Mouse (Mus musculus) frontal cortex, postnatal 14 days (tissue): Measurements from ENCODE around the gene Elf2.

ENCODE experiments used
- DNase-seq, 2 experiments: peaks; one replicate each; pipeline ENCODE4 v3.0.0; 2022; ENCODE audit warnings: low spot score in 2 of 2

Gene Elf2

GRCm38 (mm10) chr3:51340552-51341267 is at the start of gene Elf2:
TSS of gene Elf2 (minus strand) at chr3:51340663.
- peak; percentile 53 to 70 for DNase-seq

DNA sequence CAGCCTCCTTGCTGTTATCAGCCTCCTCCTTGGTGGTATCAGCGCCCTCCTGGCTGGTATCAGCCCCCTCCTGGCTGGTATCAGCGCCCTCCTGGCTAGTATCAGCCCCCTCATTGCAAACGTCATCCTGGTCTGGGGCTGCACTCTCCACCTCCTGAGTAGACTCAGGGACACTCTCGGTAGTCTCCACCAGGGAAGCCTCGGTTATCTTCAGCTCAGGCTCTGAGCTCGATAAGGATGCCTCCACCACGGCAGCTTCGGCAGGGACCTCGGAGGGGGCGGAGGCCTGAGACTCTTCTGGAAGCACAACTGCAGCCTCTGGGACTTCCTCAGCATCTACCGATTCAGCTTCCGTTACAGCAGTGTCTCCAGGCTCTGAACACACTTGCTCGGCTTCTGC is 48.4 kb upstream of the Elf2 start:
- DNase-seq = no peak

GRCm38 (mm10) chr3:51387868-51388381 is 47.5 kb upstream of the Elf2 start:
- DNase-seq = no peak

GRCm38 (mm10) chr3:51387134-51387451 is 46.6 kb upstream of the Elf2 start:
- no peak for DNase-seq

DNA sequence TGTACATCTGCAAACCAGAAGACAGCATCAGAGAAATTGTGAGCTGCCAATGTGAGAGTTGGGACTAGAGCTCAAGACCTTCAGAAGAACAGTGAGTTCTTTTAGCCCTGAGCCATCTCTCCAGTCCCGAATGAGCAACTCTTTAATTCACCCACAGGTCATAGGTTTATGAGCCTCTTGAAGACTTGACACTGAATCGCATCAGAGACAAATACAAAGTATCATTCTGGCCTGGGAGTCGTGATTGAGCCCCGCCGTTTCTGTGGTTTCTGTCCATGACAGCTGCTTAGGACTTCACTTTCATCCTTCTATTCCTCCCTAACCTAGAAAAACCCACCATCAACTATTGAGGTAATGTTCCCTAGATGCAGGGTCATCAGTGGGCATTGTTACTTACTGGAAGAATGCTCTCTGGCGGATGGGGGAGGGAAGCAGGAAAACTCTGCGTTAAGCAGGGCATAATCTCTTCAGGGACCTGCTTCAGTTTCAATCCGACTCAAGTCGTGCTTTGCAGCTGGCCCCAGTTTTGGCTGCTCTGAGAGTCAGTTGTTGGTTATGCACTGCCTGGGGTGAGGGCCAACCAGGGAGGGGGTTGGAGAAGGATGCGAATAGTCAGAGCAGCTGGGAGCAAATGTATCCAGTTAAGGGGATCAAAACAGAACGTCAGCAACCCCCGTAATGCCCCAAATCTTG is 46.1 kb upstream of the Elf2 start:
- no peak for DNase-seq

GRCm38 (mm10) chr3:51383409-51383808 is 42.9 kb upstream of the Elf2 start:
- DNase-seq = no peak

DNA sequence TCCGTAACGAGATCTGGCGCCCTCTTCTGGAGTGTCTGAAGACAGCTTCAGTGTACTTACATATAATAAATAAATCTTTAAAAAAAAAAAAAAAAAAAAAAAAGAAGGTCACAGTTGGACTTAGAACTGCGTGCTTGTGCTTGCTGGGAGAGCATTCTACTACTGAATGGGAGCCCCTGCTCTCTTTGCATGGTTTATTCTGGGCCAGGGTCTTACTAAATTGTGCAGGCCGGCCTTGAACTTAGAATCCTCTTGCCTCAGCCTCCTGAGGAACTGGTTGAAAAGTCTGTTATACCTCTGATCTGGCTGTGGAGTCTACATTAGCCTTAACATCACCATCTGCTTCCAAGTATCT is 40.2 kb upstream of the Elf2 start:
- no peak for DNase-seq

DNA sequence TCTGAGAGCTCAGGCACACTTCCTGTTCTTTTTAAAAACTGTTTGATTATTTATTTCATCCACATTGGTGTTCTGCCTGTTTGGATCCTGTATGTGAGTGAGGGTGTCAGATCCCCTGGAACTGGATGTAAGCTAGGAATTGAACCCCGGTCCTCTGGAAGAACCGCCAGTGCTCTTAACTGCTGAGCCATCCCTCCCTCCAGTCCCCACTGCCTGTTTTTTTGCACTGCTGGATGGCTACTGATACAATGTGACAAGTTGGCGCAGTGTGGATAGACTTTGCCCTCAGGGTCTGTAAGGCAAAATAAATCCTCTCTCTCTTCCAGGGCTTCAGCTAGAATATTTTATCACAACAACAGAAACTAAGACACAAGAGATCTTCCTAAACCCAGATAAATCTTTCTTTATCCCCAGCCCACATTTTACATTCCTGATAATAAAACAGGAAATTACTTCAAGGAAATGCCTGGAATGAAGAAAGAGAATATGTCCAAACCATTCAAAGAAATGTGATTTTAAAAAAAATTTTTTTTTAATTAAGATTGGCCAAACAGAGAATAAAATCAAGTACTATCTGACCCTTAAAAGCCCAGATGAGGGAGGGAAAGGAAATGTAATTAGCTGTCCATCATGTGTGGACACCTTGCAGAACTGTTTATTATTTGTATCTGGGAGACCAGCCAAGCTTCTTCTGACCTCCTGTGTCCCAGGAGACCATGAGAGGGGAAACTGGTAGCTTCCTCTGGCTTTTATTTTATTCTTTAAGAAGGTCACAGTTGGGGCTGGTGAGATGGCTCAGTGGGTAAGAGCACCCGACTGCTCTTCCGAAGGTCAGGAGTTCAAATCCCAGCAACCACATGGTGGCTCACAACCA is 39.6 kb upstream of the Elf2 start:
- no peak for DNase-seq

DNA sequence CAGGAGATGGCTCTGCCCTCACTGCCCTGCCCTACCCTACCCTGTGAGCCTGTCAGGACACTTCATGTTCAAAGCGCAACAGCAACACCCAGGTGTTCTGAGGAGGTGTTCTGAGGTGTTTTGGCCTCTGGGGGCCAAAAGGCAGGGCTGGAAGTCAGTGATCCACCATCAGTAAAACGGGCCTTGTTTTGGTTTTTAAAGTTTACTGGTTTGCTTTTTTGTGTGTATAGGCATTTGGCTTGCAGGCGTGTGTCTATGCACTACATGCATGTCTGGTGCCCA is 38.1 kb upstream of the Elf2 start:
- no peak for DNase-seq

DNA sequence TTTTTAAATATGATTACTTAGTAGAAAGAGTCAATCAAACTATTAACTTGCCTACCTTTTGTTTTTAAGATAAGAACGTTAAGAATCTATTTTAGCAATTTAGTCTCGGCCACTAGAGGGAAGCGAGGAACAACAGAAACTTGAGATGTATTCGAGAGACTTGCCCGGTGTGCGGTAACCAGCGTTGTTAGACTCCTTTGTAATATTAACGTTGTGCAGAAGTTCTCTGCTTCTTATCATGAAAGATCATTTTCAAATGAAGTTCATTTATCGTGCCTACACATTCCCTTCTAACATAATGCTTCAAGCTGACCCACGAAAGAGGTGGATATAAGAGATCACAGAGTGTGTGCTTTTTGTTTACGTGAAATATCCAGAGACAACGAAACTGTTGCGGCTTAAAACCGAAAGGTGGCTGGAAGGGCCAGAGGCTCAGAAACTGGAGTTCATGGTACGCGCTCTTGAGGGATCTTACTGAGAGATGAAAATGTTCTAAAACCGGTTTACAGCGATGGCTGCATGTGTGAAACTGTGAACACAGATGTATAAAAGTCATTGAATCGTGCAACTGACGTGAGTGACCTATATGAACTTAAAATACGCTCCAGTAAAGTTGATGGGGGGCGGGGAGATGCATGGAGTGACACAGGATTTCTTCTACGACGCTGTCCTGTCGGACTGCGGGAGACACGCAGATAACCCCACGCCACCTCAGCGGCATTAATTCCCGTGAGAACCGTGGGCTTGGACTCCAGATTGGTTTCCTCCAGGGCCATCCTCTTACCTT is 37.6 kb upstream of the Elf2 start:
- DNase-seq = no peak

DNA sequence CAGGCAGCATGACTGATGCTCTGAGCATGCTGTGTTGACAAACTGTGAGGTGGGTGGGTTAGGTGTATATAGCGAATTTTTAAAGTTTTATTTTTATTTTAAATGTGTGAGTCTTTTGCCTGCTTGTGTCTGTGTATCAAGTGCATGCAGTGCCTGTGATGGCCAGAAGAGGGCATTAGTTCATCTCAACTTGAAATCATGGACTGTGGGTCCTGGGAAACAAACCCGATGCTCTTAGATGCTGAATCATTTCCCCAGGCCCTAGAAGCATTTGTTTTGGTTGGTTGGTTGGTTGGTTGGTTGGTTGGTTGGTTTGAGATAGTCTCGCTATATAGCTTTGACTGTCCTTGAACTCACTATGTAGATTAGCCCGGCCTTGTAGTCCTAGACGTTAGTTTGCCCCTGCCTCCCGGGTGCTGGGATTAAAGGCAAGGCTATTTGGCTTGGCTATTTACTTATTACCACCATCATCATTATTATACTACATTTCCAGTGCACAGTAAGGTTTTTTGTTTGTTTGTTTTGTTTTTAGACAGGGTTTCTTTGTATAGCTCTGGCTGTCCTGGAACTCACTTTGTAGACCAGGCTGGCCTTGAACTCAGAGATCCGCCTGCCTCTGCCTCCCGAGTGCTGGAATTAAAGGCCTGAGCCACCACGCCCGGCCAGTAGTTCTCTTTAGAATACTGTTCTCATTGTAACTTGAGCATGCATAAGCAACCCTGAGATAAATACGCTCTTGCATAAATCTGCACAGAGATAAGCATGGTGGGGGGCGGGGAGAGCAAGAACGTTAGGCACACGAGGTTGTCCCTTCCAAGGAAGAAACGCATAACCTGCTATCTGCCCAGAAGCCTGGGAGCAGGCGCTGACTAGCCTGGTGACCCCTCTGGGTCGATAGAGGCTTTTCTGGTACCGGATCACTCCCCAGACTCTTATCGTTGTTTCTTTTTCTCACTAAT is 35.1 kb upstream of the Elf2 start:
- peak in 1 of 2 experiments; percentile 28 for DNase-seq

DNA sequence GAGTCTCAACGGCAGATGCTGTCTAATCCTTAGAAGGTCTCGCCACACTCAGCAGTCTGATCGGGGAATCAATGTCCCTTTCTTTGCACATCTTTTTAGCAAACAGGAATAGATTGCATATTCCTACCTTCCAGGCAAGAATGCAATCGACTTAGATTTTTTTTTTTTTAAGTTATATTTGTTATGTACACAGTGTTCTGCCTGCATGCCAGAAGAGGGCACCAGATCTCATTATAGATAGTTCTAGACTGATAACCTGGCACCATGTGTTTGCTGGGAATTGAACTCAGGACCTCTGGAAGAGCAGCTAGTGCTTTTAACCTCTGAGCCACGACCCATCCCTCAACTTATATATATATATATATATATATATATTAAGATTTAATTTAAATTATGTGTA is 33.1 kb upstream of the Elf2 start:
- DNase-seq = no peak

DNA sequence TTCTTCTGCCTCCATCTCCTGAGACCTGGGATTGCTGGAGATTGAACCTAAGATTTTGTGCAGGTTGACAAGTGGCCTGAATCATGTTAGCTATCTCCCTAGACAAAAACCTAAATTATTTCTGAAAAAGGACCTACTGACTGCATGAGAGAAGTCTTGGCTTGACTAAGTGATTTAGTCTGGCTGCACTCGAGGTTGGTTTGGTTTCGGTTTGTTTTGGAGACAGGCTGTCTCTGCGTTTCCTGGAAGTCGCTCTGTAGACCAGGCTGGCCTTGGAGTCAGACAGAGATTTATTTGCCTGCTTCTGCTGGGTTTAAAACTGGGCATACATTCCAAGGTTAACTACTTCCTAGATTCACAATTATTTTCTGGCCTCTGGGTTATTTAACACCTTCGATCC is 32.4 kb upstream of the Elf2 start:
- DNase-seq = no peak

GRCm38 (mm10) chr3:51371826-51372225 is 31.4 kb upstream of the Elf2 start:
- no peak for DNase-seq

DNA sequence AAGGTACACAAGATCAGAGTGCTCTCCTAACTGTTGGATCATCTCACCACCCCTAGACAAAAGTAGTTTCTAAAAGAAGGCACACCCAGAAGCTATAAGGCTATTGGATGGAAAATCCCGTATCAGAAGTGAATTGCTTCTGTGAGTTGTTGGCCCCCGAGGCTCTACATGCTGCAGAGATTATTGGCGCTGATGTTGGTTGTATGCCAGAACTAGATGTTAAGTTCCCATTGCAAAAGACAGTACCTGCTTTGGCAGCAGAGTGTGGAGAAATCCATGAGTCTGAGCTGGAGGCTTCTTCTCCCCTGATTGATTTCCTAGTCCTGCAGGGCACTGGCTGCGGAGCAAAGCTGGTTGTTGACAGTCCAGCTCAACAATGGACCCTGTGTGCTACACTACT is 27.5 kb upstream of the Elf2 start:
- DNase-seq = no peak

DNA sequence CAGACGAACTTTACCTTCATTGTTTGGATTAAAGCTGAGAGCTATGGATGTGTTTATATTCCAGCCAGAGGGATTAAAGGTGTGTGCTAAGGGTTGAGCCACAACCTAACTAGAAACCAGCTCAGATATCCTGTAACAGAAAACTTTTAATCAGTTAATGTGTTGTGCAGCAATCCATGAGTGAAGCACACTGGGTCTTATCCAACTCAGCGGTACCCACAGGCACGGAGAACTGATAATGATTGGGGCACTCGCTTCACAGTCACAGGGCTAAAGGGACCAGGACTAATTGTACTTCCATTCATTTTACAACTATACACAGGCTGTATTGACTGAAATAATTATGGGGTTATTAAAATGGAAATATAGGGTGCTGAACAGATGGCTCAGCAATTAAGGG is 26.5 kb upstream of the Elf2 start:
- no peak for DNase-seq

DNA sequence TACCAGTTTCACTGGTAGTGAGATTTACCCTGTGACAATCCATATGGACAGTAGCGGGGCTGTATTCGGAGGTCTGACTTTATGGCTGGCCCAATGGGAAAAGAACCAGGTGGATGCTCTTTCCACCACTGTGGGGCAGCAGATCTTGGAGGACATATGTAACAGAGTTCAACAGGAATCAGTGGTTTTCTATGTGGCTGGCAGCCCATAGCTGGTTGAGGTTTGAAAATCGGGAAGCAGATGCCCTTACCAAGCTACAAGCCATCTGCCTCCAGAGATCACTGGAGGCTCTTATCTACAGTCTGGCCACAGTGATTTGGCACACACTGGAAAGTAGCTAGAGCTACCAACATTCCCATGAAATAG is 25.0 kb upstream of the Elf2 start:
- no peak for DNase-seq

DNA sequence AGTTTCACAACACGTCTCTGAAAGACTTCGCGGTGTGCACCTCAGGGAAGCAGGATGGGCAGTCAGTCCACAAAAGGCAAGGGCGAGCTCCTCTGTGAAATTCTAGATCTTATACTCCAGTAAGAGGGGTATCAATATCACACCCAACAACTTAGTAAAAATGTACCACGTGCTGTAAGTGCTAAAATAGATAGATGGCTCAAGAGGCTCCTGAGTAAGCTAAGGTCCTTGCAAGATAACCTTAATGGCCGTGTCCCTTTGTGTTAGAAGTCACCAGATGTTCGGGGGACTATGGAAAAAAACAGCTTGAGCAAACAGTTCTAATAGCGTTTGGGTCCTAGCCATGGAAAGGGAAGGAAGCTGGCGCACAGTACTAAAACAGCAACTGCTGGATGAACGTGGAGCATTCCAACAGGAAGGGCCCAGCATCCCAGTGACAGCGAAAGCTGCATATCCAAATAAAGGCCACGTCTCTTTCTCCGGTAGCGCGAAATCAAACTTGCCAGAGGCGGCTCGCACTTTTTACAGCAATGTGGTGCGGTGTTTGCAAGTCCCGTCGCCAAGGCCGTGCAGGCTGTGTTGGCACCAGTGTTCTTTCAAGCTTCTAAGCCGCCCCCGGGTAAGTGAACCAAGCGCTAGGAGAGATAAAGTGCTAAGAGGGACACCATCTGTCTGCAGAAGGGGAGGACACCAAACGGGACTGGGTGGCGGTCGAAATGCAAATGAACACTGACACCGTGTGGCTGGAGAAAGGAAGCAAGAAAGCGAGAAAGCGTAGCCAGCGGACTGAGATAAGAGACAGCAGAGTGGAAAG is 24.4 kb upstream of the Elf2 start:
- DNase-seq = peak; percentile 75 to 76

GRCm38 (mm10) chr3:51361066-51361465 is 20.6 kb upstream of the Elf2 start:
- DNase-seq = no peak
